Mouse (Mus musculus): ENCODE measurements around the gene Pcbp3.
A peak's percentile ranks its signal among the peaks of the same experiment; 100 is the strongest.

Gene Pcbp3

GRCm38 (mm10) chr10:76731621-76732239 lies 230.0 kb downstream of the Pcbp3 start:
- no peak for DNase-seq (ENCODE audit: low read depth, low spot score)

GRCm38 (mm10) chr10:76729631-76730620 lies 231.8 kb downstream of the Pcbp3 start:
- DNase-seq (ENCODE audit: low read depth, low spot score), result no peak

- peak; percentile 83 for DNase-seq (ENCODE audit: low read depth, low spot score)
Measured at GRCm38 (mm10) chr10:76728369-76728768, 233.3 kb downstream of the Pcbp3 start.

- DNase-seq (ENCODE audit: low read depth, low spot score), result no peak
Measured at GRCm38 (mm10) chr10:76727301-76727700, 234.4 kb downstream of the Pcbp3 start.

- no peak for DNase-seq (ENCODE audit: low read depth, low spot score)
Measured at GRCm38 (mm10) chr10:76726866-76727265, 234.8 kb downstream of the Pcbp3 start.

GRCm38 (mm10) chr10:76725682-76726285 lies 235.9 kb downstream of the Pcbp3 start, which contains the start of gene Col6a1:
TSS of gene Col6a1 (minus strand) at chr10:76726168.
- peak; percentile 53 for DNase-seq (ENCODE audit: low read depth, low spot score)

- no peak for DNase-seq (ENCODE audit: low read depth, low spot score)
Measured at GRCm38 (mm10) chr10:76725097-76725496, 236.6 kb downstream of the Pcbp3 start.

GRCm38 (mm10) chr10:76724231-76724736 lies 237.4 kb downstream of the Pcbp3 start:
- DNase-seq (ENCODE audit: low read depth, low spot score), result no peak

- DNase-seq (ENCODE audit: low read depth, low spot score), result no peak
Measured at GRCm38 (mm10) chr10:76722751-76723450, 238.8 kb downstream of the Pcbp3 start.

- DNase-seq (ENCODE audit: low read depth, low spot score), result no peak
Measured at GRCm38 (mm10) chr10:76721746-76722145, 239.9 kb downstream of the Pcbp3 start.

GRCm38 (mm10) chr10:76721216-76721615 lies 240.5 kb downstream of the Pcbp3 start:
- DNase-seq (ENCODE audit: low read depth, low spot score), result no peak

- no peak for DNase-seq (ENCODE audit: low read depth, low spot score)
Measured at GRCm38 (mm10) chr10:76717631-76718030, 244.1 kb downstream of the Pcbp3 start.

- DNase-seq (ENCODE audit: low read depth, low spot score), result no peak
Measured at GRCm38 (mm10) chr10:76717026-76717425, 244.7 kb downstream of the Pcbp3 start.

- no peak for DNase-seq (ENCODE audit: low read depth, low spot score)
Measured at GRCm38 (mm10) chr10:76714303-76714702, 247.4 kb downstream of the Pcbp3 start.

- no peak for DNase-seq (ENCODE audit: low read depth, low spot score)
Measured at GRCm38 (mm10) chr10:76712500-76712899, 249.2 kb downstream of the Pcbp3 start.

Measured in forelimb bud, embryonic 11.5 days (tissue).